Mouse (Mus musculus): ENCODE data around the gene Src. TPM values are rescaled to one million over a fixed set of nuclear protein-coding genes. Genes with fewer than 3 reads are reported as not detected.

Src gene
- polyA plus RNA-seq, 1 experiment from 2014 or later = 5.6 TPM

DNA sequence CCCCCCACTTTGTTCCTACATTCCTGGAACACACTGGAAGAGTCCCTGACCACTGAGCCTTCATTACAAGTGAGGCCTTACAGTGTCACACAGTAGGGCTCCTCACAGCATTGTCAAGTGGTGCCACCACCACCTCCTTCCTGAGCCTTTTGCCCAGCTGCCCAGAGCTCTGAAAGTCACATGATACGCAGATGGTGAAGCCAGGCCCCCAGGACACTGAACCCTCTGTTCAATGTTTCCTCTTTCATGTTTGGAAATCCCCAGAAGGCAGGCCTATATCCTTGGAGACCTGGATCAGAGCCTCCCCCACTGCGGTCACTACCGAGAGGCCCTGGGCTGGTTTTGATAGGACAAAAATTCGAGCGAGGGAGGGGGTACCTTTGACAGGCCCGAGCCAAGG is 1.0 kb upstream of the Src start:
- ATAC-seq (replicated peaks; ENCODE audit: insufficient number of reproducible peaks, insufficient read depth, low FRiP score, low read depth) = no peak

GRCm38 (mm10) chr2:157418609-157419071 is 396 bp downstream of the Src start:
- no peak overlapping the region for H3K4me3 ChIP-seq
- no peak overlapping the region for H3K4me2 ChIP-seq
- no peak overlapping the region for H3K9ac ChIP-seq
- no peak overlapping the region for H3K27ac ChIP-seq
- WGBS = 5% methylated on average over 7 of the region's 7 CpGs
- no peak for ATAC-seq (replicated peaks; ENCODE audit: insufficient number of reproducible peaks, insufficient read depth, low FRiP score, low read depth)
- no peaks in the 10 kb centered on the region for H3K27me3 ChIP-seq
- H3K36me3 ChIP-seq = no peaks in the 10 kb centered on the region
- H3K9me3 ChIP-seq (replicated peaks) = no peaks in the 10 kb centered on the region
- H3K4me1 ChIP-seq (replicated peaks) = peaks cover 22% of the 10 kb centered on the region

More for the DNA sequence above, 1.0 kb upstream of the Src start:
- peaks cover 10% of the 10 kb centered on the region for H3K4me1 ChIP-seq (replicated peaks)
- no peak overlapping the region for H3K9ac ChIP-seq
- H3K4me3 ChIP-seq = no peak overlapping the region
- 57% methylated on average over 6 of the region's 6 CpGs for WGBS
- H3K36me3 ChIP-seq = no peaks in the 10 kb centered on the region
- H3K27me3 ChIP-seq = no peaks in the 10 kb centered on the region
- H3K4me2 ChIP-seq = no peak overlapping the region
- no peak overlapping the region for H3K27ac ChIP-seq
- no peaks in the 10 kb centered on the region for H3K9me3 ChIP-seq (replicated peaks)

DNA sequence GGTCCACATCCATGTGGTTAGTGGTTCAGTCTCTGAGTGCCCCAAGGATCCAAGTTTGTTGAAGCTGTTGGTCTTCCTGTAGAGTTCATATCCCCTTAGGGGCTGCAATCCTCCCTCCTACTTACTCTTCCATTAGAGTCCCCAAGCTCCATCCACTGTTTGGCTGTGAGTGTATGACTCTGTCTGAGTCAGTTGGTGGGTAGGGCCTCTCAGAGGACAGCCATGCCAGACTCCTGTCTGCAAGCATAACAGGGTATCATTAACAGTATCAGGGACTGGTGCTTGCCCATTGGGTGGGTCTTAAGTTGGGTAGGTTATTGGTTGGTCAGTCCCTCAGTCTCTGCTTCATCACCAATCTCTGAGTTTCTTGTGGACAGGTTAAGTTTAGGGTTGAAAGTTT is 1.3 kb downstream of the Src start:
- no peak for ATAC-seq (replicated peaks; ENCODE audit: insufficient number of reproducible peaks, insufficient read depth, low FRiP score, low read depth)
- peaks cover 25% of the 10 kb centered on the region for H3K4me1 ChIP-seq (replicated peaks)
- no peak overlapping the region for H3K4me3 ChIP-seq
- no peak overlapping the region for H3K9ac ChIP-seq
- H3K36me3 ChIP-seq = no peaks in the 10 kb centered on the region
- no peak overlapping the region for H3K4me2 ChIP-seq
- H3K9me3 ChIP-seq (replicated peaks) = no peaks in the 10 kb centered on the region
- no peaks in the 10 kb centered on the region for H3K27me3 ChIP-seq
- no peak overlapping the region for H3K27ac ChIP-seq

- ATAC-seq (replicated peaks; ENCODE audit: insufficient number of reproducible peaks, insufficient read depth, low FRiP score, low read depth) = no peak
- H3K27me3 ChIP-seq = no peaks in the 10 kb centered on the region
- H3K36me3 ChIP-seq = no peaks in the 10 kb centered on the region
- no peak overlapping the region for H3K4me3 ChIP-seq
- peaks cover 33% of the 10 kb centered on the region for H3K4me1 ChIP-seq (replicated peaks)
- no peak overlapping the region for H3K9ac ChIP-seq
- no peak overlapping the region for H3K27ac ChIP-seq
- 85% methylated on average over 4 of the region's 4 CpGs for WGBS
- no peak overlapping the region for H3K4me2 ChIP-seq
- H3K9me3 ChIP-seq (replicated peaks) = no peaks in the 10 kb centered on the region
These were observed 2.2 kb downstream of the Src start for GRCm38 (mm10) chr2:157420404-157420803.

- no peaks in the 10 kb centered on the region for H3K36me3 ChIP-seq
- no peak overlapping the region for H3K27ac ChIP-seq
- no peaks in the 10 kb centered on the region for H3K27me3 ChIP-seq
- H3K9ac ChIP-seq = no peak overlapping the region
- H3K4me2 ChIP-seq = no peak overlapping the region
- 69% methylated on average over 11 of the region's 11 CpGs for WGBS
- H3K9me3 ChIP-seq (replicated peaks) = no peaks in the 10 kb centered on the region
- H3K4me3 ChIP-seq = no peak overlapping the region
- H3K4me1 ChIP-seq (replicated peaks) = peaks cover 48% of the 10 kb centered on the region
- ATAC-seq (replicated peaks; ENCODE audit: insufficient number of reproducible peaks, insufficient read depth, low FRiP score, low read depth) = no peak
These were observed 3.9 kb downstream of the Src start for GRCm38 (mm10) chr2:157422062-157422655.

DNA sequence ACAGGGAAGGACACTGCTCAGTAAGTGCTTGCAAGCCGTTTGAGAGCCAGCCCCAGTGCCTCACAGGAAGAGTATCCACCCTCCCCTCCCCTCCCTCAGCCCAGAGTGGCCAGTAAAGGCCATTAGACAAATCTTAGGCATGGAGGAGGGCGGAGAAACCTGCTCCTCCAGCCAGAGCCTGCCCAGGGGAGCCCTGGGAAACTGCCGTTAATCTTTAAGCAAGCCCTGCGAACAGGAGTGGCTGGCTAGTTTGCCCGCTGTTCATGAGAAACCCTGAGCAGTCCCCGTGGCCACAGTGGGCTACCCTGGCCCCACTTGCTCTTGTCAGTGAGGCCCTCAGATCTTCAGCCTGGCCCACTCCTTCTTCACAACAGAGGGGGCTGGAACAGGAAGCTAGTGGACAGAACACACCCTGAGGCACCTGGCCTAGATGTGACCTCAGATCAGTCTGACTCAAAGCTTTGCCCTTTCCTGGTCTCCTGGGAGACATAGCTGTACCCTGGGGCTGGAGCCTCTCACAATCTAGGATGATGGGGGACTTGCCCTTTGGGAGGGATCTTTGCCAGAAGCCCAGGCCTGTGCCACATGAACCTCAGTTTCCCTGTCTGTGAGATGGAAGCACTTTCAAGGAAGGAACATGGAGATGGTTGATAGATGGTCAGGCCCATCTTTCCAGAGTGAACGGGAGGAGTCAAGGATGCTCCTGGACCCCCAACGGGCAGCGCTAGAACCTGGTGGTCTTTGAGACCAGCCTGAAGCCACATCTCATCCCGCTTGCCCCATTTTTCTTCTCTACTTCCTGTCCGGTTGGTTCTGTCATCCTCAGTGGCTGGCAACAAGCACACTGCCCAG is 4.8 kb downstream of the Src start:
- Histone ChIP-seq H3K27ac (peak overlapping the region; percentile 77; the same call in 1 of the 2 replicates), H3K9ac (no peak overlapping the region), H3K36me3 (no peaks in the 10 kb centered on the region), H3K4me1 (replicated peaks) (peaks cover 47% of the 10 kb centered on the region), H3K27me3 (no peaks in the 10 kb centered on the region), H3K4me2 (peak overlapping the region; percentile 92), H3K4me3 (peak overlapping the region; percentile 85), H3K9me3 (replicated peaks) (no peaks in the 10 kb centered on the region)
- ATAC-seq (replicated peaks; ENCODE audit: insufficient number of reproducible peaks, insufficient read depth, low FRiP score, low read depth) = peak; percentile 5; the same call in 1 of the 2 replicates
- WGBS = 49% methylated on average over 11 of the region's 11 CpGs

- Histone ChIP-seq H3K9me3 (replicated peaks) (no peaks in the 10 kb centered on the region), H3K27me3 (no peaks in the 10 kb centered on the region), H3K27ac (peak overlapping the region; percentile 77), H3K36me3 (no peaks in the 10 kb centered on the region), H3K4me1 (replicated peaks) (peaks cover 46% of the 10 kb centered on the region), H3K9ac (peak overlapping the region; percentile 89), H3K4me2 (peak overlapping the region; percentile 92), H3K4me3 (peak overlapping the region; percentile 85)
- no peak for ATAC-seq (replicated peaks; ENCODE audit: insufficient number of reproducible peaks, insufficient read depth, low FRiP score, low read depth)
- WGBS = 10% methylated on average over 18 of the region's 21 CpGs
These were observed 5.5 kb downstream of the Src start for GRCm38 (mm10) chr2:157423706-157424125.

DNA sequence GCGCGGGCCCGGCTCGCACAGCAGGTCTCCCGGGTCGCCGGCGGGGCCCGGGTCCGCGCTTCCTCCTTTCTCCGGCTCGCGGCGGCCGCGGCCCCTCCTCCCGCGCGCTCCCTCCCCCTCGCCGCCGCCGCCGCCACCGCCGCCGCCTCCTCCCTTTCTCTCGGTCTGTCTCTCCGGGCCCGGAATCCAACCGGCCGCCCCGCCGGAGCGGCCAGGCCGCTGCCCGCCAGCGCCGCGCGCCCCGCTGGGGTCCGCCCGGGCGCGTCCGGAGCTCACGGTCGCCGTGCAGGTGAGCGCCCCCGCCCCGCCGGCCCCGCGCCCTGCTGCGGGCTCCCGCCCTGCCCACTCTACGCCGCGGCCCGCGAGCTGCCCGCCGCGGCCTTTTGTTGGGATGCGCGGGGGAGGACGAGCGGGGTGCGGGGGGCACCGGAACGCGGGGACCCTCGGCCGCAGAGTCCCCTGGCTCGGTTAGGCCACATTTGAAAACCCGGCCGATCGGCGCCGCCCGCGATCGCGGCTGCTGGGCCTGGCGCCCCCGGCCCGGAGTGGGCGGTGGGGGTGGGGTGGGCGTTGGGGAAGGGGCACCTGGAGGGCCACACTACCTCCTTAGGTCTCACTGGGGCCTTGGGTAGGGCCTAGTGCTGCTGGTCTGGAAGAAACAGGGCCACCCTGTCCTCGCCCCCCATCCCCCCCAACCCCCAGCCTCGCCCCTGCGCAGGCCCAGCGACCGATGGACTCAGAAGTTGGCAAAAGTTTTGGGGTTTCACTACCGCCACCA is 6.1 kb downstream of the Src start:
- Histone ChIP-seq H3K4me2 (peak overlapping the region; percentile 92), H3K36me3 (no peaks in the 10 kb centered on the region), H3K9me3 (replicated peaks) (no peaks in the 10 kb centered on the region), H3K4me1 (replicated peaks) (peaks cover 49% of the 10 kb centered on the region), H3K9ac (peak overlapping the region; percentile 89), H3K4me3 (peak overlapping the region; percentile 85), H3K27ac (peak overlapping the region; percentile 77), H3K27me3 (no peaks in the 10 kb centered on the region)
- WGBS = 2% methylated on average over 65 of the region's 98 CpGs
- 0 out of 2 replicates have a peak, but pooled peaks have one; percentile 21 for ATAC-seq (replicated peaks; ENCODE audit: insufficient number of reproducible peaks, insufficient read depth, low FRiP score, low read depth)

- peak overlapping the region; percentile 89 for H3K9ac ChIP-seq
- peak overlapping the region; percentile 92 for H3K4me2 ChIP-seq
- peak overlapping the region; percentile 85 for H3K4me3 ChIP-seq
- H3K9me3 ChIP-seq (replicated peaks) = no peaks in the 10 kb centered on the region
- peaks cover 52% of the 10 kb centered on the region for H3K4me1 ChIP-seq (replicated peaks)
- peak overlapping the region; percentile 77; the same call in 1 of the 2 replicates for H3K27ac ChIP-seq
- no peaks in the 10 kb centered on the region for H3K36me3 ChIP-seq
- WGBS = 67% methylated on average over 16 of the region's 16 CpGs
- ATAC-seq (replicated peaks; ENCODE audit: insufficient number of reproducible peaks, insufficient read depth, low FRiP score, low read depth) = no peak
- H3K27me3 ChIP-seq = no peaks in the 10 kb centered on the region
These were observed 6.8 kb downstream of the Src start for GRCm38 (mm10) chr2:157424904-157425642.

DNA sequence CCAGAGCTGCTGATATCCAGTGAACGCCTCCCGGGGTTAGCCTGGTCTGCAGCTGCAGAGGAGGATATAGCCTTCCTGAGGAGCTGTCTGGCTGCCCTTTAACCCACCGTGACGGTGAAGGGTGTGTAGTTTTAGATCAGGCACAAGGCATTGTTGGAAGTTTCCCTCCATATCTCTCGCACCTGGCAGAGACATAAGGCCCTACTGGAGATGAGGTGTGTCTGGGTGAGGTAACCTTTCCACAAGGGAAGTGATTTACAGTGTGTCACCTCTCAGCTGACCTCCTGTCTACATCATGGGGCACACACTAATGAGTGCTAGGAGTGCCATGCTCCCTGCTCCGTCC is 7.4 kb downstream of the Src start:
- 73% methylated on average over 6 of the region's 6 CpGs for WGBS
- Histone ChIP-seq H3K36me3 (no peaks in the 10 kb centered on the region), H3K9ac (no peak overlapping the region), H3K4me3 (no peak overlapping the region), H3K27me3 (no peaks in the 10 kb centered on the region), H3K4me2 (peak overlapping the region; percentile 92; the same call in 1 of the 2 replicates), H3K27ac (no peak overlapping the region), H3K4me1 (replicated peaks) (peaks cover 53% of the 10 kb centered on the region), H3K9me3 (replicated peaks) (no peaks in the 10 kb centered on the region)
- ATAC-seq (replicated peaks; ENCODE audit: insufficient number of reproducible peaks, insufficient read depth, low FRiP score, low read depth) = no peak

GRCm38 (mm10) chr2:157426171-157426570 is 7.9 kb downstream of the Src start:
- Histone ChIP-seq H3K9ac (no peak overlapping the region), H3K36me3 (no peaks in the 10 kb centered on the region), H3K4me1 (replicated peaks) (peaks cover 59% of the 10 kb centered on the region), H3K27me3 (no peaks in the 10 kb centered on the region), H3K9me3 (replicated peaks) (no peaks in the 10 kb centered on the region), H3K4me3 (no peak overlapping the region), H3K4me2 (no peak overlapping the region), H3K27ac (no peak overlapping the region)
- no peak for ATAC-seq (replicated peaks; ENCODE audit: insufficient number of reproducible peaks, insufficient read depth, low FRiP score, low read depth)
- WGBS = 71% methylated on average over 6 of the region's 6 CpGs

Data from heart, embryonic 15.5 days (tissue).